Mouse (Mus musculus) forebrain, embryonic 11.5 days (tissue): ENCODE measurements around the gene Bcdin3d. TPM values are rescaled to one million over a fixed set of nuclear protein-coding genes. Genes with fewer than 3 reads are reported as not detected.

Source experiments
- ATAC-seq: fragments of 200-750 bp; cut with Nextera tagmentation; replicated peaks from 2 replicates; pipeline ENCODE4 v1.8.0; 2017; ENCODE audit warnings: moderate TSS enrichment; ENCODE audit not compliant: low FRiP score
- DNase-seq: peaks from one replicate; pipeline ENCODE4 v3.0.0-alpha.2; 2017; ENCODE audit warnings: low spot score
- H3K27ac ChIP-seq: fragments of 300-500 bp; sonication (generic); 2 replicates; pipeline ENCODE4 v1.5.1; 2014; ENCODE audit warnings: low read depth, low read length
- H3K27me3 ChIP-seq: fragments of 300-500 bp; sonication (generic); 2 replicates; pipeline ENCODE4 v1.6.1; 2014; ENCODE audit warnings: mild to moderate bottlenecking, low read length, mixed read lengths; ENCODE audit not compliant: control insufficient read depth, insufficient read depth
- H3K36me3 ChIP-seq: fragments of 300-500 bp; sonication (generic); 2 replicates; pipeline ENCODE4 v1.6.1; 2014; ENCODE audit warnings: mild to moderate bottlenecking, low read length, moderate library complexity, mixed read lengths; ENCODE audit not compliant: control insufficient read depth, insufficient read depth
- H3K4me1 ChIP-seq: fragments of 300-500 bp; sonication (generic); replicated peaks from 2 replicates; pipeline ENCODE4 v1.6.1; 2014; ENCODE audit warnings: low read length, mixed read lengths; ENCODE audit not compliant: control insufficient read depth, insufficient read depth
- H3K4me2 ChIP-seq: fragments of 300-500 bp; sonication (generic); 2 replicates; pipeline ENCODE4 v1.6.1; 2014; ENCODE audit warnings: low read depth, mild to moderate bottlenecking, low read length, moderate library complexity, mixed read lengths; ENCODE audit not compliant: severe bottlenecking
- H3K4me3 ChIP-seq: fragments of 300-500 bp; sonication (generic); 2 replicates; pipeline ENCODE4 v1.5.1; 2014; ENCODE audit warnings: low read depth, low read length
- H3K9ac ChIP-seq: fragments of 300-500 bp; sonication (generic); 2 replicates; pipeline ENCODE4 v1.6.1; 2014; ENCODE audit warnings: low read length
- H3K9me3 ChIP-seq: fragments of 300-500 bp; sonication (generic); 2 replicates; pipeline ENCODE4 v1.6.1; 2016; ENCODE audit warnings: low read length, mixed read lengths; ENCODE audit not compliant: control insufficient read depth
- WGBS: fragments of 180-500 bp; shearing (Covaris S2); extraction: QIAGEN DNeasy Blood & Tissue Kit; methylation state at CpG from one replicate; pipeline ENCODE4 v1.1.7; 2014; 5-methylcytosine and 5-hydroxymethylcytosine counted together
- polyA plus RNA-seq: library from polyadenylated mRNA; unstranded; fragments of >200 nt; fragmentation: Nextera tagmentation; extraction: Ambion mirVana; gene quantifications from 2 replicates; pipeline ENCODE4 v1.2.1, GENCODE M21; 2014

Gene Bcdin3d
- polyA plus RNA-seq, 1 experiment from 2014 or later, result 21.5 TPM

GRCm38 (mm10) chr15:99440112-99440815 lies 34.3 kb downstream of the Bcdin3d start:
- no peaks in the 10 kb centered on the region for H3K27me3 ChIP-seq
- DNase-seq (no peak), ATAC-seq (no peak)
- no peak overlapping the region for H3K4me3 ChIP-seq
- H3K36me3 ChIP-seq, result no peaks in the 10 kb centered on the region
- no peak overlapping the region for H3K4me2 ChIP-seq
- H3K4me1 ChIP-seq, result peaks cover 7% of the 10 kb centered on the region; the same call in 1 of the 2 replicates
- H3K27ac ChIP-seq, result no peak overlapping the region
- no peak overlapping the region; the same call in 1 of the 2 replicates for H3K9ac ChIP-seq
- 50% methylated on average over 2 of the region's 2 CpGs for WGBS
- H3K9me3 ChIP-seq, result no peaks in the 10 kb centered on the region

- ATAC-seq (no peak), DNase-seq (no peak)
- no peaks in the 10 kb centered on the region for H3K36me3 ChIP-seq
- no peaks in the 10 kb centered on the region for H3K27me3 ChIP-seq
- no peak overlapping the region for H3K4me2 ChIP-seq
- no peak overlapping the region for H3K27ac ChIP-seq
- peaks cover 7% of the 10 kb centered on the region; the same call in 1 of the 2 replicates for H3K4me1 ChIP-seq
- H3K4me3 ChIP-seq, result no peak overlapping the region
- H3K9me3 ChIP-seq, result no peaks in the 10 kb centered on the region
- no peak overlapping the region for H3K9ac ChIP-seq
- 81% methylated on average over 8 of the region's 8 CpGs for WGBS
Observed at GRCm38 (mm10) chr15:99438966-99439698, 35.4 kb downstream of the Bcdin3d start.

GRCm38 (mm10) chr15:99433913-99434312 lies 40.6 kb downstream of the Bcdin3d start:
- H3K36me3 ChIP-seq, result no peaks in the 10 kb centered on the region; the same call in 1 of the 2 replicates
- H3K9me3 ChIP-seq, result no peaks in the 10 kb centered on the region
- H3K9ac ChIP-seq, result no peak overlapping the region
- peaks cover 2% of the 10 kb centered on the region; the same call in 1 of the 2 replicates for H3K4me1 ChIP-seq
- no peak overlapping the region for H3K27ac ChIP-seq
- no peak overlapping the region for H3K4me2 ChIP-seq
- 93% methylated on average over 12 of the region's 12 CpGs for WGBS
- H3K4me3 ChIP-seq, result no peak overlapping the region
- H3K27me3 ChIP-seq, result no peaks in the 10 kb centered on the region
- DNase-seq (no peak), ATAC-seq (no peak)

GRCm38 (mm10) chr15:99433081-99433718 lies 41.3 kb downstream of the Bcdin3d start:
- Histone ChIP-seq H3K36me3 (no peaks in the 10 kb centered on the region; the same call in 1 of the 2 replicates), H3K4me1 (peaks cover 2% of the 10 kb centered on the region; the same call in 1 of the 2 replicates)

GRCm38 (mm10) chr15:99431967-99432366 lies 42.6 kb downstream of the Bcdin3d start:
- ATAC-seq, result no peak

More at GRCm38 (mm10) chr15:99433081-99433718, 41.3 kb downstream of the Bcdin3d start:
- Histone ChIP-seq H3K9ac (no peak overlapping the region), H3K4me3 (no peak overlapping the region), H3K27ac (no peak overlapping the region), H3K27me3 (no peaks in the 10 kb centered on the region), H3K9me3 (no peaks in the 10 kb centered on the region), H3K4me2 (no peak overlapping the region)
- WGBS, result 93% methylated on average over 16 of the region's 16 CpGs
- DNase-seq (no peak), ATAC-seq (no peak)

GRCm38 (mm10) chr15:99431504-99431903 lies 43.0 kb downstream of the Bcdin3d start:
- H3K36me3 ChIP-seq, result peaks cover 3% of the 10 kb centered on the region; the same call in 1 of the 2 replicates
- no peak for ATAC-seq
- no peak overlapping the region for H3K4me3 ChIP-seq

More at GRCm38 (mm10) chr15:99431967-99432366, 42.6 kb downstream of the Bcdin3d start:
- Histone ChIP-seq H3K9me3 (no peaks in the 10 kb centered on the region), H3K4me1 (peaks cover 2% of the 10 kb centered on the region; the same call in 1 of the 2 replicates), H3K27ac (no peak overlapping the region), H3K36me3 (peaks cover 3% of the 10 kb centered on the region; the same call in 1 of the 2 replicates), H3K9ac (no peak overlapping the region; the same call in 1 of the 2 replicates), H3K4me3 (no peak overlapping the region), H3K4me2 (no peak overlapping the region), H3K27me3 (no peaks in the 10 kb centered on the region)
- WGBS, result 90% methylated on average over 8 of the region's 8 CpGs
- DNase-seq, result no peak

GRCm38 (mm10) chr15:99431063-99431462 lies 43.5 kb downstream of the Bcdin3d start:
- peaks cover 3% of the 10 kb centered on the region; the same call in 1 of the 2 replicates for H3K36me3 ChIP-seq
- WGBS, result 89% methylated on average over 10 of the region's 10 CpGs

More at GRCm38 (mm10) chr15:99431504-99431903, 43.0 kb downstream of the Bcdin3d start:
- H3K9ac ChIP-seq, result no peak overlapping the region
- no peak for DNase-seq
- no peak overlapping the region for H3K27ac ChIP-seq
- no peaks in the 10 kb centered on the region for H3K9me3 ChIP-seq
- peaks cover 2% of the 10 kb centered on the region; the same call in 1 of the 2 replicates for H3K4me1 ChIP-seq
- WGBS, result 89% methylated on average over 7 of the region's 7 CpGs
- no peak overlapping the region for H3K4me2 ChIP-seq
- no peaks in the 10 kb centered on the region for H3K27me3 ChIP-seq

GRCm38 (mm10) chr15:99430394-99430793 lies 44.1 kb downstream of the Bcdin3d start:
- Histone ChIP-seq H3K27me3 (no peaks in the 10 kb centered on the region), H3K4me1 (no peaks in the 10 kb centered on the region), H3K27ac (no peak overlapping the region), H3K36me3 (peaks cover 3% of the 10 kb centered on the region; the same call in 1 of the 2 replicates), H3K4me3 (no peak overlapping the region), H3K9ac (no peak overlapping the region), H3K4me2 (no peak overlapping the region), H3K9me3 (no peaks in the 10 kb centered on the region)
- 93% methylated on average over 8 of the region's 8 CpGs for WGBS
- DNase-seq (no peak), ATAC-seq (no peak)

More at GRCm38 (mm10) chr15:99431063-99431462, 43.5 kb downstream of the Bcdin3d start:
- no peak overlapping the region for H3K4me3 ChIP-seq
- no peaks in the 10 kb centered on the region for H3K9me3 ChIP-seq
- ATAC-seq (no peak), DNase-seq (no peak)
- H3K4me2 ChIP-seq, result no peak overlapping the region
- peaks cover 2% of the 10 kb centered on the region; the same call in 1 of the 2 replicates for H3K4me1 ChIP-seq
- H3K9ac ChIP-seq, result no peak overlapping the region
- no peak overlapping the region for H3K27ac ChIP-seq
- H3K27me3 ChIP-seq, result no peaks in the 10 kb centered on the region
